Mouse (Mus musculus): ENCODE measurements at regions not wholly inside any gene's neighbourhood (a gene's known extent, or its start where the extent isn't known, plus 50 kb on each side); places are given as distances from the start of the nearest gene placed in this dataset.

DNA sequence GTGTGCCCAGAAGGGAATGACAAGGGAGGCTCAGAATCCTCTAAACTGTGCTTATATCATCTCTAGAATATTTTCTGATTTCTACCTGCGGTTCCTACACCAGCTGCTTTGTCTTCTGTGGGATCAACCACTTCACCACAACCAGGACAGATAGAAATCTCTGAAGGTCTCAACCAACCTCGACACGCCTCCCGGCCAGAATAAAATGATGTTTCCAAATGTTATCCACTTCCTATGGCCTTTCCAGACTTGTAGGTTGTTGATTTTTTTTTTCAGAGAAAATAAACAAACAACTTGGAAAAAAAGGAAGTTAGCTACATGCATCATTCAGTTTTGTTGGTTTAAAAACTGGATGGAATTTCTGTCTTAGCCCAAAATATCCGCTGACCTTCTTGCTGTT lies 103.9 kb downstream of the Hsd17b3 start:
- no peak for TF ChIP-seq CTCF (conservative IDR thresholded peaks at IDR 0.05; ENCODE audit: insufficient read depth, insufficient read length, low read depth, low read length)
- TF ChIP-seq POLR2A (IDR thresholded peaks at IDR 0.05; ENCODE audit: low read depth, low read length), result no peak

Measured in kidney, adult 2 months (tissue).